Mouse (Mus musculus): ENCODE results near the gene Kcnd1.

- TF ChIP-seq CTCF (IDR thresholded peaks at IDR 0.05; ENCODE audit: control insufficient read depth, insufficient read depth, low read length) (no peak), POLR2A (IDR thresholded peaks at IDR 0.05; ENCODE audit: borderline replicate concordance, control insufficient read depth, low read depth, low read length) (no peak)
Observed at GRCm38 (mm10) chrX:7778450-7779244, 43.4 kb upstream of the Kcnd1 start.

Data from bone marrow, adult 2 months (tissue).